Mouse (Mus musculus) ZHBTc4 (cell line): ENCODE results near the gene Myo19.
"Not testable (repeated sequence)": the region's sequence is repeated elsewhere in the genome, so short reads cannot be mapped to it uniquely, and the experiment has no call there.

Experiments used
- DNase-seq: peaks from one replicate; pipeline ENCODE4 v3.0.0-alpha.2; 2011; ENCODE audit warnings: low read depth, low spot score

The Myo19 gene

GRCm38 (mm10) chr11:84879772-84880464 lies at the start of gene Myo19, which contains the start of gene Pigw:
Gene Myo19 (plus strand): TSS chr11:84880148.
Gene Pigw (minus strand): TSS chr11:84880285.
- peak; percentile 92 for DNase-seq

GRCm38 (mm10) chr11:84839330-84839729 lies 40.6 kb upstream of the Myo19 start:
- DNase-seq, result no peak

DNA sequence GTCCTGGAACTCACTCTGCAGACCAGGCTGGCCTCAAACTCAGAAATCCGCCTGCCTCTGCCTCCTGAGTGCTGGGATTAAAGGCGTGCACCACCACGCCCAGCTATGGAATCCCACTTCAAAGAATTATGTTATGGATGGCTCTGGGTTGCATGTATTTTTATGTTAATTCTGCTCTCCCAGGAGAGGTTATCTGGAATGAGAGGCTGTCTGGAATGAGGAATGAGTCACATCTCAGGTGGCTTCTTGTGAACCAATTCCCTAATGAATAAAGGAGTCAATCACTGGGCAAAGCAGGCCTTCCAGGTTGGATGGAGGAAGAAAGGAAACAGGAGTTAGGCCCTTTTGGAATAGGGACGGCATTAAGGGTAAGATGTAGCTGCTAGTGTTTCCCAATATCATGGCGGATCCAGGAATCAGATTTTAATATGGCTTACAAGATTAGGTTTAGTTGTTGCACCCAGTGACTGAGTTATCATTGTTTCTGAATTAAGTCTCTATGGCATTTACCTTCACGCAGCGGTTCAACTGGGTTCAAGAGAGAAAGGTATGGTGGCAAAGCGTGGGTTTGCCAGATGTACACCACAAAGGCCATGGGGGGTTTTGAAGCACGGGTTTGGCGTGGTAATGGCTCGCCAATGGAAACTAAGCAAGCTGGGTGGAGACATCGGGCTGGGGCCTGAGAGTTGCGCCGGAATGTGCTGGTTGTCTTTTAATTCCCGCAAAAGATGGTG lies 33.0 kb upstream of the Myo19 start:
- DNase-seq, result peak; percentile 90

DNA sequence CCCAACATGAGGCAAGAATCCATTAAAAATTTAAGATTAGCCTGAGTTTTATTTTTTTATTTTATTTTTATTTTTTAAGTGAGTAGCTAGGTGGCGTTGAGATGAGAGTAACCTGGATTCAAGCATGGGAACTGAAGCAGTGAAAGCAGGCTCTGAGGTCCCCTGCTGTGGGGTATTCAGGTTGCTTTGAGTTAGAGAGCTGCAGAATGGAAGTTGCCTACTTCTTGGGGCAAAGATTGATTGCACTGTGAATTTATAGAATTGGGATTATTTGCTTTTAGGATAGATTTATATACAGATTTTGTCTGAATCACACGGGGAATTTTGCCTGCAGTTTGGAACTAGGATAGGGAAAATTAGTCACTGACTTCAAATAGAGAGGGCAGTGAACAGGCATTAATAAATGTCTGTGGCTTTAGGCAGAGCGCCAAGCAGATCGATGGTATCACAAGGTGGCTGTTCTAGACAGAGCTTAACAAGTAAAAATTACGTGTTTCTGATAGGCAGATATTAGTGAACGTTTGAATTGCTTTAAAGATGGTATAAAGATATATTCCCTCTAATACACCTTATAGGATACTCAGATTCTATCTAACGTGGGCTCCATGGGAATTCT lies 32.4 kb upstream of the Myo19 start:
- peak; percentile 77 for DNase-seq

- DNase-seq, result no peak
Measured at GRCm38 (mm10) chr11:84855285-84855684, 24.7 kb upstream of the Myo19 start.

DNA sequence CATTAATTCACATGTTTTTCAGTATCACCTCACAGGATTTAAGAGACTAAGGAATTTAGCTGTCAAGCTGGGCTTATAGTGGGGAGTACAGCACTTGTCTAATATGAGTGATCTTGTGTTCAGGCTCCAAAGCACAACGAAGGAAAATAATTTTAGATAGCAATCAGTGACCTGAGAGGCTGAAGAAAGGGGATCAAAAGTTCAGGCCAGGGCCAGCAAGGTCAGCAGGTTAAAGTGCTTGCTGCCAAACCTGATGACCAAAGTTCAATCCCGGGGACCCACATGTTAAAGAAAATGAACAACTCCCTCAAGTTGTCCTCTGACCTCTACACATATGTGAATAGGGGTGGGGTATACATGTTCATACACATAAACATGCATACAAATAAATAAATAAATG lies 14.7 kb upstream of the Myo19 start:
- DNase-seq, result no peak

- no peak for DNase-seq
Measured at GRCm38 (mm10) chr11:84867586-84867985, 12.4 kb upstream of the Myo19 start.

- DNase-seq, result no peak
Measured at GRCm38 (mm10) chr11:84868786-84869259, 11.1 kb upstream of the Myo19 start.

- DNase-seq, result peak; percentile 99
Measured at GRCm38 (mm10) chr11:84869537-84870232, 10.3 kb upstream of the Myo19 start.

- DNase-seq, result peak; percentile 96
Measured at GRCm38 (mm10) chr11:84870337-84871043, 9.5 kb upstream of the Myo19 start, which contains the start of gene Ggnbp2. Gene Ggnbp2 (minus strand): TSS chr11:84870817.

DNA sequence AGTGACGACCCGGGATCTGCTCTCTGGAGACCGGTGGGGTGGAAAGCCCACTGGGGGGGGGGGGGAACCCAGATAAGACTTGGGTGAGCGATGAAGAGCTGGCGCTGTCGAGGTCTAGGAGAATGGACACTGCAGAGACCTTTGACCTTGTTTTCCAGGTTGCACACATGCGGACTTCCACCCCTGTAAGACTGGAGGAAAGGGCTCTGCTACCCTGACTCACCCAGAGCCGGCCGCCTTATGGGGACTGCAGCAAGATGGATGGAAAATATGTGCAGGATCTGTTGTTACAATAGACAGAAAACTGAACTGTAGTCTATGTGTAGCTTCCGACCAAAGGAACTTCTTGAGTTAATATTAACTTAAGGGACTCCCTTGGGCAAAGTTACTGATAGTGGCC lies 8.9 kb upstream of the Myo19 start:
- peak; percentile 56 for DNase-seq

DNA sequence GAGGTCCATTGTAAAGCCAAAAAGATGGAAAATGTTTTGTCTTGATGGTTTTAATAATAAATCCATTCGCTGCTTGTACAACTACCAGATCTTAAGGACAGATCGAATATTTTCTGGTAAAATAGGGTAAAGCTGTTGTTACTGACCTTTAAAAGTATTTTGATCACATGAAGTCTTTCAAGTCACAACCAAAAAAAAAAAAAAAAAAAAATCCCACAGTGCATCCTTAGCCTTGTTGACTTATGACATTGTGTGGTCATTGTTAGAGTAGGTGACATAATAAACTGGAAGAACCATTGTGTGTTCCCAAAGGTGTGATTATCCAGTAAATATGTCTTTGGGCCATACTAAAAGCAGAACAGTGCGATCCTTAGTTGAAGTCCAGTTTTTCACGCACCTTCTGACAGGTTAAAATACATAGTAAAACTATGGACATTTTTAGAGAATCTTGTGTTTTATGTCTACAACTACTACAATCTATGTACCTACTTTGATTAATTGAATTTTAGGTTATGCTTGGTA lies 8.3 kb upstream of the Myo19 start:
- DNase-seq, result no peak

- DNase-seq, result no peak
Measured at GRCm38 (mm10) chr11:84873042-84873833, 6.7 kb upstream of the Myo19 start.

DNA sequence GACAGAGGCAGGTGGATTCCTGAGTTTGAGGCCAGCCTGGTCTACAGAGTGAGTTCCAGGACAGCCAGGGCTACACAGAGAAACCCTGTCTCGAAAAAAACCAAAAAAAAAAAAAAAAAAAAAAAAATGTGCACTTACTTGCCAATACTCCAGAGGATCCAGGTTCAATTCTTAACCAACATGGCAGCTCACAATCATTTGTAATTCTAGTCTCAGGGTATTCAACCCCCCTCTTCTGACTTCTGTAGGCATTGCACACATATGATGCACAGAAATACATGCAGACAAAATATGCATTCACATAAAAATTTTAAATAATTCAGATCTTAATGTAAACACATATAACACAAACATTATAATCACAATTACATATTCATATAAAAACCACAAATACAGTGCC lies 3.9 kb upstream of the Myo19 start:
- not testable (repeated sequence) for DNase-seq

DNA sequence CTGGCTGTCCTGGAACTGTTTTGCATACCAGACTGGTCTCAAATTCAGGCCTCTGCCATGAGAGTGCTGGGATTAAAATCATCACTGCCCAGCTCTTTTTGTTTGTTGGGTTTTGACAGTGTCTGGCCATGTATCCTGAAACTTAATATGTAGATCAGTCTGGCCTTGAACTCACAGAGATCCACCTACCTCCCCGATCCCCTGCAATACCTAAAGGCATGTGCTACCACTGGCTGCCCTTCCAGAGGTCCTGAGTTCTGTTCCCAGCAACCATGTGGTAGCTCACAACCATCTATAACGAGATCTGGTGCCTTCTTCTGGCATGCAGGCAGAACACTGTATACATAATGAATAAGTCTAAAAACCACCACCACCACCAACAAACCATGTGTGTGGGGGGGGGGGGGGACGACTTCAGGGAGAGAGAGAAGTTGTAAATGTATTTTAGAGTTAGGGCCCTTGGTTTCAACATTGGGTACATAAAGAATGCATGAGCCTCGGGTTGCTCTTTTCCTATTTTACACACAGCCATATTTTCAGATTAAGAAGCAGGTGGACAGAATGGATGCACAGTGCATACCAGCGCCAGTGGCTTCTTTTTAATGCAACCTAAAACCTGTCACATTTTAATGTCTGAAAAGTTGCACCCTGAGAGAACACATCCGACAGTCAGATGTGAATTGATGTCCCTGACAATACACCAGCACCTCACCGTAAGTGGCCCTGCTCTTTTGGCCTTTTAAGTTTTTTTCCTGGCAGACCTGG lies 759 bp upstream of the Myo19 start:
- no peak for DNase-seq

- DNase-seq, result no peak
Measured at GRCm38 (mm10) chr11:84880465-84880961, 565 bp downstream of the Myo19 start.

GRCm38 (mm10) chr11:84880971-84881370 lies 1.0 kb downstream of the Myo19 start:
- peak; percentile 56 for DNase-seq

- no peak for DNase-seq
Measured at GRCm38 (mm10) chr11:84882346-84882745, 2.4 kb downstream of the Myo19 start.

- DNase-seq, result no peak
Measured at GRCm38 (mm10) chr11:84885238-84885637, 5.3 kb downstream of the Myo19 start.
